Mouse (Mus musculus) cerebellum, postnatal 14 days (tissue): ENCODE results near the gene Myo3b.
A peak's percentile ranks its signal among the peaks of the same experiment; 100 is the strongest.
"Not testable (repeated sequence)": the region's sequence is repeated elsewhere in the genome, so short reads cannot be mapped to it uniquely, and the experiment has no call there.

Experiments used
- DNase-seq, 2 experiments: peaks; one replicate each; pipeline ENCODE4 v3.0.0; 2021; ENCODE audit warnings: mixed read lengths in 2 of 2

Gene Myo3b

GRCm38 (mm10) chr2:70038752-70039151 is at the start of gene Myo3b:
TSS of gene Myo3b (plus strand) at chr2:70039126.
- DNase-seq = no peak

GRCm38 (mm10) chr2:69989224-69989623 is 49.7 kb upstream of the Myo3b start:
- no peak for DNase-seq

GRCm38 (mm10) chr2:69990647-69991046 is 48.3 kb upstream of the Myo3b start:
- no peak for DNase-seq

GRCm38 (mm10) chr2:69994082-69994736 is 44.7 kb upstream of the Myo3b start:
- DNase-seq = not testable (repeated sequence)

GRCm38 (mm10) chr2:69994779-69995178 is 44.1 kb upstream of the Myo3b start:
- no peak for DNase-seq

- DNase-seq = peak; percentile 12 to 39
These were observed 39.7 kb upstream of the Myo3b start for GRCm38 (mm10) chr2:69999097-69999770.

- peak; percentile 17 to 31 for DNase-seq
These were observed 38.6 kb upstream of the Myo3b start for GRCm38 (mm10) chr2:70000316-70000715.

GRCm38 (mm10) chr2:70006492-70006891 is 32.4 kb upstream of the Myo3b start:
- no peak for DNase-seq

GRCm38 (mm10) chr2:70012941-70013340 is 26.0 kb upstream of the Myo3b start:
- no peak for DNase-seq

- peak; percentile 30 to 35 for DNase-seq
These were observed 20.7 kb upstream of the Myo3b start for GRCm38 (mm10) chr2:70018236-70018635.

- DNase-seq = no peak
These were observed 14.5 kb upstream of the Myo3b start for GRCm38 (mm10) chr2:70024454-70024853.

- DNase-seq = no peak
These were observed 13.2 kb upstream of the Myo3b start for GRCm38 (mm10) chr2:70025711-70026110.

GRCm38 (mm10) chr2:70031472-70031871 is 7.5 kb upstream of the Myo3b start:
- DNase-seq = no peak

GRCm38 (mm10) chr2:70034895-70035294 is 4.0 kb upstream of the Myo3b start:
- DNase-seq = no peak

- no peak for DNase-seq
These were observed 3.6 kb upstream of the Myo3b start for GRCm38 (mm10) chr2:70035358-70035757.

GRCm38 (mm10) chr2:70037221-70037620 is 1.7 kb upstream of the Myo3b start:
- peak in 1 of 2 experiments; percentile 31 for DNase-seq

- DNase-seq = peak; percentile 39
These were observed 5.5 kb downstream of the Myo3b start for GRCm38 (mm10) chr2:70044466-70044865.

- no peak for DNase-seq
These were observed 8.9 kb downstream of the Myo3b start for GRCm38 (mm10) chr2:70047868-70048267.

GRCm38 (mm10) chr2:70053803-70054202 is 14.9 kb downstream of the Myo3b start:
- no peak for DNase-seq

- no peak for DNase-seq
These were observed 19.3 kb downstream of the Myo3b start for GRCm38 (mm10) chr2:70058201-70058600.

GRCm38 (mm10) chr2:70060359-70061345 is 21.7 kb downstream of the Myo3b start:
- no peak for DNase-seq

GRCm38 (mm10) chr2:70065116-70065515 is 26.2 kb downstream of the Myo3b start:
- no peak for DNase-seq

- DNase-seq = no peak
These were observed 26.9 kb downstream of the Myo3b start for GRCm38 (mm10) chr2:70065729-70066300.
